Mouse (Mus musculus) liver, embryonic 16.5 days (tissue): Measurements from ENCODE around the gene Zfp830. TPM values are rescaled to one million over a fixed set of nuclear protein-coding genes. Genes with fewer than 3 reads are reported as not detected.

ENCODE experiments used
- ATAC-seq: fragments of 200-750 bp; cut with Nextera tagmentation; 2 replicates; pipeline ENCODE4 v1.8.0; 2017; ENCODE audit warnings: low read depth, mild to moderate bottlenecking, moderate number of reproducible peaks, moderate library complexity
- H3K27ac ChIP-seq: fragments of 300-500 bp; sonication (generic); 2 replicates; pipeline ENCODE4 v1.5.1; 2014; ENCODE audit warnings: mild to moderate bottlenecking, low read length
- H3K27me3 ChIP-seq: fragments of 300-500 bp; sonication (generic); 2 replicates; pipeline ENCODE4 v1.6.1; 2014; ENCODE audit warnings: low read depth, low read length, mixed read lengths; ENCODE audit not compliant: control insufficient read depth, insufficient read depth
- H3K36me3 ChIP-seq: fragments of 300-500 bp; sonication (generic); 2 replicates; pipeline ENCODE4 v1.6.1; 2014; ENCODE audit warnings: mild to moderate bottlenecking; ENCODE audit not compliant: control insufficient read depth, insufficient read depth
- H3K4me1 ChIP-seq: fragments of 300-500 bp; sonication (generic); 2 replicates; pipeline ENCODE4 v1.6.1; 2014; ENCODE audit warnings: low read depth, low read length, mixed read lengths; ENCODE audit not compliant: control insufficient read depth
- H3K4me2 ChIP-seq: fragments of 300-500 bp; sonication (generic); 2 replicates; pipeline ENCODE4 v1.6.1; 2014; ENCODE audit warnings: low read depth, low read length, mixed read lengths
- H3K4me3 ChIP-seq: fragments of 300-500 bp; sonication (generic); 2 replicates; pipeline ENCODE4 v1.5.1; 2014; ENCODE audit warnings: low read depth, mild to moderate bottlenecking, low read length
- H3K9ac ChIP-seq: fragments of 300-500 bp; sonication (generic); 2 replicates; pipeline ENCODE4 v1.6.1; 2014; ENCODE audit warnings: low read depth, low read length
- H3K9me3 ChIP-seq: fragments of 300-500 bp; sonication (generic); replicated peaks from 2 replicates; pipeline ENCODE4 v1.6.1; 2016; ENCODE audit warnings: low read length; ENCODE audit not compliant: control insufficient read depth
- WGBS: fragments of 180-500 bp; shearing (Covaris S2); extraction: QIAGEN DNeasy Blood & Tissue Kit; methylation state at CpG from one replicate; pipeline ENCODE4 v1.1.7; 2014; ENCODE audit not compliant: insufficient replicate concordance; 5-methylcytosine and 5-hydroxymethylcytosine counted together
- polyA plus RNA-seq: library from polyadenylated mRNA; unstranded; fragments of >200 nt; fragmentation: Nextera tagmentation; extraction: Ambion mirVana; gene quantifications from 2 replicates; pipeline ENCODE4 v1.2.1, GENCODE M21; 2015

Gene Zfp830
- 16.7 and 16.9 TPM in 2 replicates for polyA plus RNA-seq

GRCm38 (mm10) chr11:82763742-82764437 lies at the start of gene Zfp830, which contains the start of gene Cct6b:
TSS of gene Zfp830 (plus strand) at chr11:82764345.
TSS of gene Cct6b (minus strand) at chr11:82764321.
- H3K27ac ChIP-seq, result peak within 1 kb of the TSS; percentile 96
- peak within 1 kb of the TSS; percentile 99 for H3K4me3 ChIP-seq
- H3K4me2 ChIP-seq, result peak within 1 kb of the TSS; percentile 97
- ATAC-seq, result peak; percentile 100
- H3K27me3 ChIP-seq, result no peaks in the 10 kb centered on the region
- peaks cover 5% of the 10 kb centered on the region; the same call in 1 of the 2 replicates for H3K36me3 ChIP-seq
- H3K4me1 ChIP-seq, result peaks cover 22% of the 10 kb centered on the region
- H3K9me3 ChIP-seq, result no peaks in the 10 kb centered on the region
- H3K9ac ChIP-seq, result peak within 1 kb of the TSS; percentile 93
- WGBS, result under 1% methylated on average over 44 of the region's 44 CpGs

- no peaks in the 10 kb centered on the region for H3K27me3 ChIP-seq
- ATAC-seq, result no peak
- H3K4me2 ChIP-seq, result no peak overlapping the region
- no peak overlapping the region for H3K4me3 ChIP-seq
- H3K9ac ChIP-seq, result no peak overlapping the region
- no peaks in the 10 kb centered on the region for H3K4me1 ChIP-seq
- whole genome bisulfite sequencing, result 46% methylated on average over 12 of the region's 12 CpGs
- H3K9me3 ChIP-seq, result no peaks in the 10 kb centered on the region
- H3K36me3 ChIP-seq, result no peaks in the 10 kb centered on the region
- no peak overlapping the region for H3K27ac ChIP-seq
Measured at GRCm38 (mm10) chr11:82719294-82719693, 44.9 kb upstream of the Zfp830 start.

- ATAC-seq, result no peak
- 73% methylated on average over 2 of the region's 2 CpGs for WGBS
- Histone ChIP-seq H3K4me2 (no peak overlapping the region), H3K27me3 (no peaks in the 10 kb centered on the region), H3K4me1 (no peaks in the 10 kb centered on the region), H3K27ac (no peak overlapping the region), H3K9me3 (no peaks in the 10 kb centered on the region), H3K9ac (no peak overlapping the region), H3K36me3 (no peaks in the 10 kb centered on the region), H3K4me3 (no peak overlapping the region)
Measured at GRCm38 (mm10) chr11:82726862-82727261, 37.3 kb upstream of the Zfp830 start.

GRCm38 (mm10) chr11:82734227-82734626 lies 29.9 kb upstream of the Zfp830 start:
- H3K36me3 ChIP-seq, result no peaks in the 10 kb centered on the region
- H3K4me1 ChIP-seq, result no peaks in the 10 kb centered on the region
- H3K27ac ChIP-seq, result no peak overlapping the region
- no peaks in the 10 kb centered on the region for H3K9me3 ChIP-seq
- ATAC-seq, result no peak; the same call in 1 of the 2 replicates
- no peak overlapping the region for H3K4me2 ChIP-seq
- H3K27me3 ChIP-seq, result no peaks in the 10 kb centered on the region
- no peak overlapping the region for H3K9ac ChIP-seq
- no peak overlapping the region for H3K4me3 ChIP-seq

GRCm38 (mm10) chr11:82739006-82739405 lies 25.1 kb upstream of the Zfp830 start:
- no peaks in the 10 kb centered on the region for H3K36me3 ChIP-seq
- no peaks in the 10 kb centered on the region for H3K4me1 ChIP-seq
- no peak overlapping the region for H3K27ac ChIP-seq
- no peak overlapping the region for H3K4me2 ChIP-seq
- no peaks in the 10 kb centered on the region for H3K9me3 ChIP-seq
- no peak overlapping the region for H3K4me3 ChIP-seq
- no peak overlapping the region for H3K9ac ChIP-seq
- H3K27me3 ChIP-seq, result no peaks in the 10 kb centered on the region
- ATAC-seq, result no peak

GRCm38 (mm10) chr11:82746138-82746537 lies 18.0 kb upstream of the Zfp830 start:
- WGBS, result 20% methylated on average over 6 of the region's 6 CpGs

GRCm38 (mm10) chr11:82746857-82747366 lies 17.2 kb upstream of the Zfp830 start:
- ATAC-seq, result peak; percentile 47; the same call in 1 of the 2 replicates
- Histone ChIP-seq H3K27ac (peak overlapping the region; percentile 59), H3K4me3 (peak overlapping the region; percentile 50), H3K4me2 (peak overlapping the region; percentile 55), H3K36me3 (no peaks in the 10 kb centered on the region), H3K27me3 (no peaks in the 10 kb centered on the region), H3K9ac (peak overlapping the region; percentile 41), H3K4me1 (peaks cover 8% of the 10 kb centered on the region), H3K9me3 (no peaks in the 10 kb centered on the region)
- WGBS, result 18% methylated on average over 8 of the region's 8 CpGs

More at GRCm38 (mm10) chr11:82746138-82746537, 18.0 kb upstream of the Zfp830 start:
- Histone ChIP-seq H3K27me3 (no peaks in the 10 kb centered on the region), H3K4me2 (no peak overlapping the region), H3K4me3 (no peak overlapping the region), H3K9ac (no peak overlapping the region), H3K9me3 (no peaks in the 10 kb centered on the region), H3K4me1 (peaks cover 8% of the 10 kb centered on the region), H3K36me3 (no peaks in the 10 kb centered on the region), H3K27ac (no peak overlapping the region)
- ATAC-seq, result no peak

GRCm38 (mm10) chr11:82752349-82753115 lies 11.6 kb upstream of the Zfp830 start:
- Histone ChIP-seq H3K9ac (no peak overlapping the region), H3K27me3 (no peaks in the 10 kb centered on the region), H3K4me3 (no peak overlapping the region), H3K36me3 (no peaks in the 10 kb centered on the region), H3K4me1 (no peaks in the 10 kb centered on the region), H3K9me3 (no peaks in the 10 kb centered on the region), H3K4me2 (no peak overlapping the region), H3K27ac (no peak overlapping the region)
- 51% methylated on average over 6 of the region's 6 CpGs for WGBS
- no peak for ATAC-seq

GRCm38 (mm10) chr11:82755919-82756318 lies 8.2 kb upstream of the Zfp830 start:
- Histone ChIP-seq H3K27me3 (no peaks in the 10 kb centered on the region), H3K4me1 (no peaks in the 10 kb centered on the region), H3K4me3 (no peak overlapping the region), H3K4me2 (no peak overlapping the region), H3K9me3 (no peaks in the 10 kb centered on the region), H3K36me3 (no peaks in the 10 kb centered on the region), H3K9ac (no peak overlapping the region), H3K27ac (no peak overlapping the region)
- ATAC-seq, result no peak
- WGBS, result 77% methylated on average over 1 of the region's 1 CpGs
